Mouse (Mus musculus) urinary bladder, postnatal 10 days (tissue): Measurements from ENCODE around the gene Tlr5.

ENCODE experiments used
- DNase-seq: peaks from one replicate; pipeline ENCODE4 v3.0.0; 2022; ENCODE audit warnings: low spot score

The Tlr5 gene

DNA sequence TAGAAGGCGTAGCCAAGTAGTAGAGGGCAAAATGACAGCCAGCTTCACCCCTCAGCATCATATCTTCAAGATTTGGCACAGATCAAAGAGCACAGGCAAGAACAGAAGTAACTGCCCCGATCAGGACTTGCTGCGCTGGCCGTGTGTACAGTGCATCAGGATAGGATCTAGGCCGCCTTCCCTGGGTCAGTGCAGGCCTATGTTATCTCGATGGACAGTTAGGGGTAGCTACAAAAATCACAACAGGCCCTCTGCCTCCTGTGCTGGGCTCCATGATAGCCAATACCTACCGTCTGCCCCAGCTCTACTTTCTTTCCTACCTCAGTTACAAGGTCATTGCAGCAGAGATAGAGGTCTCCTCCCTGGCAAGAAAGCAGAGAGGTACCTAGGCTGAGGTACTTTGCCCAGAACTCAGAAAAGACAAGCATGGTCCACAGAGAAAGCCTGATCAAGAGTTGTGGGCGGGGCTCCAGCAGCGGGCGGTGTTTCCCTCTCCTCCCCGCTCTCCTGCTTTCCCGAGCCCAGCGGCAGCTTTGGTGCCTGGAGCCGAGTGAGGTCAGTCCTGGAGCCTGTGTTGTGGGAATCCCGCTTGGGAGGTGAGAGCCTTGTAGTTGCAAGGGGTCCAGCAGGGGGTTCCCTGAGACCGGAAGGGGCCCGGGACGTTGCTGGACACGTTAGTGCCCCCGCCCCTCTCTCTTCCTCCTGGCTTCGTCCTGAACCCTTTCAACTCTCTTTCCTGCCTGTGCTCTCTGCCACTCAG is at the start of gene Tlr5:
TSS of gene Tlr5 (plus strand) at position 502 of the 760 bp plus-strand sequence.
- DNase-seq = no peak

GRCm38 (mm10) chr1:182905669-182906068 is 48.9 kb upstream of the Tlr5 start:
- DNase-seq = no peak

GRCm38 (mm10) chr1:182908050-182909036 is 46.2 kb upstream of the Tlr5 start:
- DNase-seq = peak; percentile 80

DNA sequence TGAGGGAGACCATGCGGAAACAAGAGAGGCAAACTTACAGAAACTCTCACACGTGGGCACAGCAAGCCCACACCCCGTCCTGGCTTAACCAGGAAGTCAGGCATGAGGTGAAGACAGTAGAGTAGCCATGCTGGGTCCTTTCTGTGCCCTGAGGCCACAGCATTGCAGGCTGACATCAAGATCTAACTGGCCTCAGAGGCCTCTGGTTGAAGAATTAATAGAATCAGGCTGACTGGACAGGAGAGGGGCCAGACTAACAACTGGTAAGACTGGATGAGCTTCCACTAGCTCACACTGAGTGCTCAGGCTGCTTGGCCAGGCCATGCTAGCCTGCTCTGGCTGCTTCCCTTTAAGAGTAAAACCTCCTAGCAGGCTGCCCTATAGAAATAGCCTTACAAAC is 45.5 kb upstream of the Tlr5 start:
- DNase-seq = no peak

- no peak for DNase-seq
These were observed 45.0 kb upstream of the Tlr5 start for GRCm38 (mm10) chr1:182909596-182909995.

GRCm38 (mm10) chr1:182912591-182912990 is 42.0 kb upstream of the Tlr5 start:
- DNase-seq = no peak

DNA sequence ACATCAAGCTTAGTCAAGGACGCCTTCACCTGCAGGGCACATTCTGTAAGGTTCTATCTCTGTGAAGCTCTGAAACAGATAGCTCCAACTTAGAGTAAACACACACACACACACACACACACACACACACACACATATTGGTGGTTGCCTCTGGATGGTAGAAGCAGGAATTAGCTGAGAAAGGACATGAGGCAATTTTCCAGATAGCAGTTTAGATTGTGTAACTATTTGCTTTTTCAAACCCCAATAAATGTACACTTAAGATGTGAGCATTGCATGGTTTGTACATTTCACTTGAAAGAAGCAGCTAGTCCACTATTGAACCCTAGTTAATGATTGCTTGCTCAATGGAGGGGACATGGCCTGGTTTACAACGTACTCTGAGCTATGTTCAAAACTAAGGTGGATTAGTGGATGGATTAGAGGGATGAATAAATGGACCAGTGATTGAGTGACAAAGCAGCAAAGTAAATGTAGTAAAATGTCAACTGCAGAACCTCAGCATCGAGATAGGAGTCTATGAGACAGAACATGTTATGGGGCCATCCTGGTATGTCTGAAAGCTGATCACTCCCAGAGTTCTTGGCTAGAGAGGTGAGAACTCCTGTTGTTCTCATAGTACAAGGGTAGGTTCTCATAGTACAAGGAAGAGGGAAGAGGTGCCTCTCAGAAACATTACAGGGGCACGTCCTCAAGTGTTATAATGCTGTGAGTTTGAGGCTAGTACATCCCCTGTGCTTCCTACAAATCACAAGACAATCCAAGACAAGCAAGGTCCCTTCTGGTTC is 40.3 kb upstream of the Tlr5 start:
- no peak for DNase-seq

DNA sequence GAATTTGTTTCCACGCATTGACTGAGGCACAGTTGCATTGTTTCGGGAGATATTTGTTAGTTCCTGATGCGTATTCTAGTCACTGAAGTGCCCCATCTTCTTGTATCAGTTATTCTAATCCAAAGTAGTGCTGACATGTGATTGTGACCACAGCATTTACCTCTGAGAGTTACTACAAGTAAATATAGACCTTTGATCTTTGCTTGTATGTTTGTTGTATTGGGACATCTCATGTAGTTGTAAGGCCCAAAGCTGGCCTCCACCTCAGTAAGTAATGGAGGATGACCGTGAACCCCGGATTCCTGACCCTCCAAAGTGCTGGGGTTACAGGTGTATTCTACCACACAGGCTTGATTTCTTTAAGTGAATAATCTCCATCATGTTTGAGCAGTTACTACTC is 38.4 kb upstream of the Tlr5 start:
- DNase-seq = no peak

DNA sequence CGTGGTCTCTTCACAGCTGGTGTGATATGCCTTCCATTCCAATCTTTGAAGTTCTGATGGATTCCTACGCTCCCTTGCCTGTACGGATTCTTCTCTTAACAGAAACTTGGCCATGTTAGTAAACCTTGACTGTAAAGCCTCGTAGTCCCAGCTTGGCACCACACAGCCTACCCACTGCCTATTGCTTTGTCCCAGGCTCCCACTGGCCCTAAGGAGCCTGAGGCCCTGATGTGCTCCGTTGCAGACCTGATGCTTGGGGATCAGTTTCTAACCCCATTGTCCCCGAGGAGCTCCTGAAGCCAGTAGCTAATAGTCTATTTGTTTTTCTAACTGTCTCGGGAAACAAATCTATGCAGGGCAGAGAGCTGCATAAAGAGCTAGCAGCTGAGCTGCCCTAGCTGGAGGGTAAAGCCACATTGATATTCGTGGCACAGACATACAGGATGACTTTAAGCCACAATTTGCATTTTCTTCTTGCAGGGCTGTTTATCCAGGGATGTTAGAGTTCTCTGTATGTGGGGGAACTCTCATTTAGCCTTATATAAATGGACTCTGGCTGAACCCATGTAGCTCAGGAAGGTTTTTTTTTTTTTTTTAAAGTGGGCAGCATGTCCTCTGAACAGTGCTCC is 35.8 kb upstream of the Tlr5 start:
- DNase-seq = no peak

GRCm38 (mm10) chr1:182922824-182923223 is 31.8 kb upstream of the Tlr5 start:
- DNase-seq = no peak

DNA sequence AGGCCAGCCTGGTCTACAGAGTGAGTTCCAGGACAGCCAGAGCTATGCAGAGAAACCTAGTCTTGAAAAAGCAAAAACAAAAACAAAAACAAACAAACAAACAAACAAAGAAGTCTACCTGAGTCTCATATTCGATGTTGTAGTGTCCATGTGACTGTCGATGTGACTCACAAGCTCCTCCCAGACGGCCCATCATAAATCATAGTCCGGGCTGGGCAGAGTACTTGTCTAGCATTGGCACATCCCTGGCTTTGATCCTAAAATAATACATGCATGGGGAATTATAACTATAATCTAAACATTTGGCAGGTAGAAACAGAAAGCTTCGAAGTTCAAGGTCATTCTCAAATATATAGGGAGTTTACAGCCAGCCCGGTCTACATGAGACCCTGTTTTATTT is 28.1 kb upstream of the Tlr5 start:
- DNase-seq = no peak

GRCm38 (mm10) chr1:182927878-182928851 is 26.4 kb upstream of the Tlr5 start:
- DNase-seq = no peak

GRCm38 (mm10) chr1:182935469-182935868 is 19.1 kb upstream of the Tlr5 start:
- DNase-seq = no peak

GRCm38 (mm10) chr1:182937486-182938120 is 17.0 kb upstream of the Tlr5 start:
- no peak for DNase-seq

DNA sequence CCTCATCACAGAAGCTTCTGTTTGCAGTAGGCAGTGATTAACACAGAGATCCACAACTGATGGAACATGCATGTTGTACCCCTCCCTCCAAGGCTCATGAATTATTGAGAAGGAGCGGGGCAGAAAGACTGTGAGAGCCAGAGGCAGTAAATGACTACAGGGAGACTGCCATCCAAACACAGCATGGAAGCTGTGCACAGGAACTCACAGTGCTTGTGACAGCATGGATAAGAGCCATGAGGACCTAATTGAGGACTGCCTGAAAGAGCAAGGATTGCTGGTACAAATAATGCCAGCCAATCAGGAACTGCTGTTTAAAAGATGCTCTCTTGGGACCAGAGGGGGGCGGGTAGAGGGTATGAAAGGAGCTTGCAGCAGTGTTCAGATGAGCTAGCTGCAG is 12.7 kb upstream of the Tlr5 start:
- no peak for DNase-seq

DNA sequence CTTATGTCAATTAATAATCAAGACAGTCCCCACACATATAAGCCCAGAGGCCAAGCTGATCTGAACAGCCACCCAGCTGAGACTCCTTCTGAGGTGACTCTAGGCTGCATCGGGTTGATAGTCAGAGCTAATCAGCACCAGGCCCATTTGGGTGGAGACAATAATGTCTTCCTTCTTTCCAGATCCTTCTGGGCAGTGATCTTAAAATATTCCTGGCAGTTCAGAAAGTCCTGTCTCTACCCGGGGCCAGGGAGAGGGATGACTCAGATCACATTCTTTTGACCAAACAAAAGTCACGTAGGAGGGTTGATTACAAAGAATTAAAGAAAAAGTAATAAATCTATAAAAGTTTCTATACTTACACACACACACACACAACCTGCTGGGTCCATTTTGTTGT is 10.7 kb upstream of the Tlr5 start:
- no peak for DNase-seq

- no peak for DNase-seq
These were observed 9.9 kb upstream of the Tlr5 start for GRCm38 (mm10) chr1:182944638-182945037.

DNA sequence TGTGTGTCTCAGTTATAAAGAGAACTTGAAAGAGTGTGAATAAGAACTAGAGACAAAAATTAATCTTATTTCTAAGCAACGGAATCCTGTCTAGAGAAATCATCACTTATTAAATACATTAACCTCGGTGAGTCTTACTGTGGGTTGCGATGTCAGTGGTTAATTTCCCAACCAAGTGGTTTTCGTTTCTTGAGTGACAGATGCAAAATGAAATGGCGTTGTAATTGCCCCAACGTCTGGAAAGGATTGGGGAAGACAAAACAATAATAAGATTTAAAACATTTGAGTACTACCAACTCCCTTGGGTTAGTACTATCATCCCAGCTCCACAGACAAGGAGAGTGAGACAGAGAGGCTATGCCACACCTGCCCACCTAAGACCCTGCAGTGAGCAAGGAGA is 9.0 kb upstream of the Tlr5 start:
- DNase-seq = no peak

- DNase-seq = no peak
These were observed 3.3 kb upstream of the Tlr5 start for GRCm38 (mm10) chr1:182951298-182951697.

DNA sequence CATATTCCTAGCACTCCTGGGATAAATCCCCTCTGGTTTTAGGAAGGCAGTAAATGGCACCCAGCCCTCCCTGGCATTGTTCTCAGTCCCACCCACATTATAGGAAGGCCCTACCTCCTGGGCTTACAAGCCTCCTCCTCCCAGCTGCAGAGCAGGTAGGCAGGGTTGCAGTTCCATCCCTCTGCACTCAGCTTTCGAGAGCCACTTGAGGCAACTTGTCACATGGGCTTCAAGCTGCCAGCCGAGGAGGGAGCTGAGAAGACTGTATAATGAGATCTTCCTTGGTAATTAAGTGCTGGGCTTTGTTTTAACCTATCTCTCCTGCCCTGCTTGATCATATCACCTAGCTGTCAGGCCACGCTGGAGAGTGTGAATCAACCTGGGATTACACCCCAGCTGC is 1.4 kb upstream of the Tlr5 start:
- no peak for DNase-seq
